In the genomic region with DNA sequence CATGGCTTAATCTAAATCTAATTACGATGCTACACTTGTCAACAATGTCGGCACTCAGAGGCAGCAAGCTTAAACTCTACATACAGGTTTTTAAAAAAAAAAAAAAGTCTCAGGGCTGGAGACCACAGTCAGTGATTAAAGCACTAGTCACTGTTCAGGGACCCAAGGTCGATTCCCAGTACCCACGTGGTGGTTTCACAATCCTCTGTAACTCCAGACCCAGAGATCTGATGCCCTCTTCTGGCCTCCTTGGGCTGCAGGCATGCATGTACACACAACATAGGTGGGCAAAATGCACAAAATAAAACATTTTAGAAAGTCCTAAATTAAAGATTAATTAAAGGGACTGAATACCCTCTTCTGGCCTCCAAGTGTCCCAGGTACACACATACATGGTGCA, we compare ENCODE assay signal across 28 mouse cellular contexts. TPM values are rescaled to one million over a fixed set of nuclear protein-coding genes. Genes with fewer than 3 reads are reported as not detected.
DNase-seq lines count a peak whose midpoint lies in the region; ATAC-seq and TF ChIP-seq lines count a peak whose summit lies in the region.
"Had no signal": no experiment of that assay in that cellular context is flagged by ENCODE, and none has a peak within 500 bp of the region (broad histone marks: within the 10 kb centered on the region; RNA-seq: fewer than 3 reads in every experiment).

No protein-coding gene starts in this region.

- TF ChIP-seq POLR2A in lung, adult 2 months (IDR thresholded peaks at IDR 0.05; ENCODE audit: borderline replicate concordance, extremely low read depth, low read depth, low read length) = no peak

- H3K27me3 ChIP-seq in intestine, postnatal 0 days (replicated peaks; ENCODE audit: control insufficient read depth, insufficient read depth, low read length) = no peaks in the 10 kb centered on the region
- no peaks in the 10 kb centered on the region for H3K27me3 ChIP-seq in intestine, embryonic 16.5 days (replicated peaks; ENCODE audit: control insufficient read depth, insufficient read depth, low read length)
- no peaks in the 10 kb centered on the region for H3K27me3 ChIP-seq in lung, embryonic 15.5 days
- no peaks in the 10 kb centered on the region for H3K27me3 ChIP-seq in forebrain, embryonic 10.5 days (ENCODE audit: poor library complexity, severe bottlenecking)
- H3K27me3 ChIP-seq: CH12.LX; forebrain, embryonic 12.5 days; intestine, embryonic 15.5 days; liver, embryonic 15.5 days; midbrain, embryonic 15.5 days; stomach, embryonic 15.5 days had no signal

- ATAC-seq in intestine, postnatal 0 days = no peak
- no peak for ATAC-seq in intestine, embryonic 16.5 days
- ATAC-seq in lung, embryonic 15.5 days (ENCODE audit: borderline replicate concordance, extremely low read depth, low FRiP score, low TSS enrichment) = no peak
- ATAC-seq: forebrain, postnatal 0 days; hindbrain, embryonic 16.5 days; intestine, embryonic 15.5 days; midbrain, embryonic 15.5 days had no signal

- DNase-seq in lung, adult 2 months = no peak
- peak; percentile 60 for DNase-seq in adrenal gland, postnatal 10 days
- no peak for DNase-seq in layer of hippocampus, postnatal 14 days (ENCODE audit: low spot score in 2 of 2)
- no peak for DNase-seq in forebrain, embryonic 10.5 days (ENCODE audit: extremely low spot score, low spot score)
- DNase-seq: cerebellum, adult 18-20 months; cerebellum, postnatal 10 days; forebrain, postnatal 0 days; gastrocnemius, postnatal 14 days; heart, postnatal 14 days; kidney, adult 9 months; kidney, postnatal 25 days; lung, postnatal 10 days; right cerebral cortex, postnatal 25 days; thymus, postnatal 25 days had no signal

- 70% methylated on average over 4 of the region's 4 CpGs for WGBS in intestine, postnatal 0 days
- 75% methylated on average over 4 of the region's 4 CpGs for whole genome bisulfite sequencing in intestine, embryonic 16.5 days
- WGBS in lung, embryonic 15.5 days = 78% methylated on average over 4 of the region's 4 CpGs
- WGBS in lung, adult 2 months = 69% methylated on average over 4 of the region's 4 CpGs
- 82% methylated on average over 4 of the region's 4 CpGs for WGBS in forebrain, embryonic 10.5 days

- H3K4me2 ChIP-seq in intestine, postnatal 0 days (replicated peaks; ENCODE audit: low read depth) = no peak overlapping the region
- H3K4me2 ChIP-seq in intestine, embryonic 16.5 days (ENCODE audit: low read depth, low read length) = no peak overlapping the region
- no peak overlapping the region for H3K4me2 ChIP-seq in lung, embryonic 15.5 days
- H3K4me2 ChIP-seq: forebrain, embryonic 12.5 days; intestine, embryonic 15.5 days; liver, embryonic 15.5 days; midbrain, embryonic 15.5 days; stomach, embryonic 15.5 days had no signal

- no peaks in the 10 kb centered on the region for H3K36me3 ChIP-seq in intestine, postnatal 0 days (ENCODE audit: control insufficient read depth, insufficient read depth)
- no peaks in the 10 kb centered on the region for H3K36me3 ChIP-seq in intestine, embryonic 16.5 days (ENCODE audit: control insufficient read depth, insufficient read depth, low read length)
- H3K36me3 ChIP-seq in lung, embryonic 15.5 days = no peaks in the 10 kb centered on the region
- 0 out of 2 replicates have a peak, but pooled peaks cover 2% of the 10 kb centered on the region for H3K36me3 ChIP-seq in forebrain, embryonic 10.5 days (replicated peaks)
- H3K36me3 ChIP-seq: forebrain, embryonic 12.5 days; hindbrain, embryonic 10.5 days; intestine, embryonic 15.5 days; liver, embryonic 15.5 days; midbrain, embryonic 10.5 days; midbrain, embryonic 15.5 days; stomach, embryonic 15.5 days had no signal

- no peak overlapping the region for H3K9ac ChIP-seq in intestine, postnatal 0 days (ENCODE audit: low read depth, low read length)
- H3K9ac ChIP-seq in intestine, embryonic 16.5 days (ENCODE audit: low read depth, low read length) = no peak overlapping the region
- H3K9ac ChIP-seq in lung, embryonic 15.5 days = no peak overlapping the region
- H3K9ac ChIP-seq: forebrain, embryonic 12.5 days; forebrain, postnatal 0 days; intestine, embryonic 15.5 days; liver, embryonic 15.5 days; midbrain, embryonic 15.5 days; stomach, embryonic 15.5 days had no signal

- H3K9me3 ChIP-seq in intestine, postnatal 0 days (ENCODE audit: control insufficient read depth) = no peaks in the 10 kb centered on the region
- no peaks in the 10 kb centered on the region for H3K9me3 ChIP-seq in intestine, embryonic 16.5 days (ENCODE audit: control insufficient read depth, low read length)
- H3K9me3 ChIP-seq in lung, embryonic 15.5 days = no peaks in the 10 kb centered on the region
- H3K9me3 ChIP-seq in forebrain, embryonic 10.5 days = no peaks in the 10 kb centered on the region
- H3K9me3 ChIP-seq: forebrain, embryonic 12.5 days; hindbrain, embryonic 10.5 days; intestine, embryonic 15.5 days; liver, embryonic 15.5 days; midbrain, embryonic 10.5 days; midbrain, embryonic 15.5 days; stomach, embryonic 15.5 days had no signal

- no peak overlapping the region for H3K4me3 ChIP-seq in intestine, postnatal 0 days (ENCODE audit: low read depth, low read length)
- H3K4me3 ChIP-seq in intestine, embryonic 16.5 days (ENCODE audit: low read length) = no peak overlapping the region
- H3K4me3 ChIP-seq in lung, embryonic 15.5 days = no peak overlapping the region
- H3K4me3 ChIP-seq in lung, adult 2 months (replicated peaks; ENCODE audit: extremely low read depth, low read depth, low read length) = no peak overlapping the region
- no peak overlapping the region for H3K4me3 ChIP-seq in forebrain, embryonic 10.5 days
- H3K4me3 ChIP-seq: erythroblast, embryonic 14.5 days; forebrain, embryonic 12.5 days; hindbrain, embryonic 10.5 days; intestine, embryonic 15.5 days; left cerebral cortex, adult 2 months; liver, embryonic 15.5 days; midbrain, embryonic 10.5 days; midbrain, embryonic 15.5 days; stomach, embryonic 15.5 days had no signal

- H3K4me1 ChIP-seq in intestine, postnatal 0 days (replicated peaks; ENCODE audit: control insufficient read depth, insufficient read depth, low read length) = peaks cover 10% of the 10 kb centered on the region
- peaks cover 38% of the 10 kb centered on the region for H3K4me1 ChIP-seq in intestine, embryonic 16.5 days (ENCODE audit: control insufficient read depth, insufficient read depth, low read length)
- H3K4me1 ChIP-seq in lung, embryonic 15.5 days = peaks cover 37% of the 10 kb centered on the region
- peaks cover 32% of the 10 kb centered on the region for H3K4me1 ChIP-seq in lung, adult 2 months (ENCODE audit: control insufficient read depth, insufficient read depth, low read length)
- peaks cover 19% of the 10 kb centered on the region for H3K4me1 ChIP-seq in forebrain, embryonic 10.5 days

- peak; percentile 43 for TF ChIP-seq CTCF in intestine, postnatal 0 days (IDR thresholded peaks at IDR 0.05; ENCODE audit: low read depth)
- TF ChIP-seq CTCF in lung, adult 2 months (IDR thresholded peaks at IDR 0.05; ENCODE audit: insufficient read depth, low read length) = no peak

- H3K27ac ChIP-seq in intestine, postnatal 0 days (ENCODE audit: low read depth, low read length) = no peak overlapping the region
- no peak overlapping the region for H3K27ac ChIP-seq in intestine, embryonic 16.5 days (ENCODE audit: low read length)
- peak overlapping the region; percentile 47 for H3K27ac ChIP-seq in lung, embryonic 15.5 days
- H3K27ac ChIP-seq in forebrain, embryonic 10.5 days = no peak overlapping the region
- H3K27ac ChIP-seq: forebrain, embryonic 12.5 days; hindbrain, embryonic 10.5 days; intestine, embryonic 15.5 days; left cerebral cortex, adult 2 months; liver, embryonic 15.5 days; midbrain, embryonic 10.5 days; midbrain, embryonic 15.5 days; stomach, embryonic 15.5 days had no signal

RNA-seq across cellular contexts. Expression of a gene that starts 16.7 kb away (rescaled TPM):
- 27.4 and 29.5 TPM in 2 replicates for polyA plus RNA-seq in intestine, postnatal 0 days (2015; fragmentation: Nextera tagmentation; extraction: Ambion mirVana)
- 14.7 and 20.8 TPM in 2 replicates for polyA plus RNA-seq in intestine, embryonic 16.5 days (2015; fragmentation: Nextera tagmentation; extraction: Ambion mirVana)
- 15.9 and 16.8 TPM in 2 replicates for polyA plus RNA-seq in lung, embryonic 15.5 days (2015; fragmentation: Nextera tagmentation; extraction: Ambion mirVana)
- polyA plus RNA-seq in lung, adult 2 months (2012; rRNA removed) = 95.1 and 131 TPM in 2 replicates
- total RNA-seq in adrenal gland, postnatal 10 days (2021) = 100 to 1,000 TPM; 132 to 137 TPM
- total RNA-seq in layer of hippocampus, postnatal 14 days (2021) = 100 to 1,000 TPM; 121 to 130 TPM
- polyA plus RNA-seq in forebrain, embryonic 10.5 days (2016; fragmentation: Nextera tagmentation; extraction: Ambion mirVana) = 12.4 and 13.5 TPM in 2 replicates

RNA-seq across cellular contexts. Expression of a gene that starts 34.2 kb away (rescaled TPM):
- polyA plus RNA-seq in intestine, postnatal 0 days (2015; fragmentation: Nextera tagmentation; extraction: Ambion mirVana) = 156 and 160 TPM in 2 replicates
- 218 and 242 TPM in 2 replicates for polyA plus RNA-seq in intestine, embryonic 16.5 days (2015; fragmentation: Nextera tagmentation; extraction: Ambion mirVana)
- 320 and 343 TPM in 2 replicates for polyA plus RNA-seq in lung, embryonic 15.5 days (2015; fragmentation: Nextera tagmentation; extraction: Ambion mirVana)
- polyA plus RNA-seq in lung, adult 2 months (2012; rRNA removed) = 81.0 and 90.0 TPM in 2 replicates
- total RNA-seq in adrenal gland, postnatal 10 days (2021) = 100 to 1,000 TPM in 1 of 2 experiments, 10 to 100 TPM in 1; 94.8 to 102 TPM
- total RNA-seq in layer of hippocampus, postnatal 14 days (2021) = 10 to 100 TPM; 65.3 to 70.2 TPM
- 413 and 428 TPM in 2 replicates for polyA plus RNA-seq in forebrain, embryonic 10.5 days (2016; fragmentation: Nextera tagmentation; extraction: Ambion mirVana)

RNA-seq across cellular contexts. Expression of a gene that starts 52.5 kb away (rescaled TPM):
- polyA plus RNA-seq in intestine, postnatal 0 days (2015; fragmentation: Nextera tagmentation; extraction: Ambion mirVana) = 1.4 and 1.6 TPM in 2 replicates
- polyA plus RNA-seq in intestine, embryonic 16.5 days (2015; fragmentation: Nextera tagmentation; extraction: Ambion mirVana) = 2.3 and 2.9 TPM in 2 replicates
- 3.5 and 4.8 TPM in 2 replicates for polyA plus RNA-seq in lung, embryonic 15.5 days (2015; fragmentation: Nextera tagmentation; extraction: Ambion mirVana)
- polyA plus RNA-seq in lung, adult 2 months (2012; rRNA removed) = 8.4 and 8.5 TPM in 2 replicates
- total RNA-seq in adrenal gland, postnatal 10 days (2021) = 10 to 100 TPM; 24.5 to 24.7 TPM
- 10 to 100 TPM; 16.1 to 20.3 TPM for total RNA-seq in layer of hippocampus, postnatal 14 days (2021)
- 8.5 and 9.3 TPM in 2 replicates for polyA plus RNA-seq in forebrain, embryonic 10.5 days (2016; fragmentation: Nextera tagmentation; extraction: Ambion mirVana)
